Mouse (Mus musculus) lung, embryonic 14.5 days (tissue): ENCODE data around the gene Dnajc19. TPM values are rescaled to one million over a fixed set of nuclear protein-coding genes. Genes with fewer than 3 reads are reported as not detected.

Experiments
- ATAC-seq: fragments of 200-750 bp; cut with Nextera tagmentation; 2 replicates; pipeline ENCODE4 v1.8.0; 2017; ENCODE audit warnings: mild to moderate bottlenecking, moderate TSS enrichment, moderate library complexity; ENCODE audit not compliant: insufficient read depth
- DNase-seq: peaks from one replicate; pipeline ENCODE4 v3.0.0-alpha.2; 2015
- H3K27ac ChIP-seq: fragments of 300-500 bp; sonication (generic); 2 replicates; pipeline ENCODE4 v1.5.1; 2014; ENCODE audit warnings: low read depth, mild to moderate bottlenecking, moderate library complexity
- H3K27me3 ChIP-seq: fragments of 300-500 bp; sonication (generic); 2 replicates; pipeline ENCODE4 v1.6.1; 2014; ENCODE audit warnings: low read length, control low read depth; ENCODE audit not compliant: insufficient read depth
- H3K36me3 ChIP-seq: fragments of 300-500 bp; sonication (generic); 2 replicates; pipeline ENCODE4 v1.6.1; 2014; ENCODE audit warnings: control low read depth; ENCODE audit not compliant: insufficient read depth
- H3K4me1 ChIP-seq: fragments of 300-500 bp; sonication (generic); 2 replicates; pipeline ENCODE4 v1.6.1; 2014; ENCODE audit warnings: antibody characterized with exemption, control low read depth; ENCODE audit not compliant: insufficient read depth
- H3K4me2 ChIP-seq: fragments of 300-500 bp; sonication (generic); 2 replicates; pipeline ENCODE4 v1.6.1; 2014; ENCODE audit warnings: mild to moderate bottlenecking
- H3K4me3 ChIP-seq: fragments of 300-500 bp; sonication (generic); 2 replicates; pipeline ENCODE4 v1.5.1; 2014; ENCODE audit warnings: low read depth, low read length
- H3K9ac ChIP-seq: fragments of 300-500 bp; sonication (generic); 2 replicates; pipeline ENCODE4 v1.6.1; 2014
- H3K9me3 ChIP-seq: fragments of 300-500 bp; sonication (generic); 2 replicates; pipeline ENCODE4 v1.6.1; 2016; ENCODE audit warnings: low read depth, low read length, control low read depth
- CTCF ChIP-seq: IDR thresholded peaks from 2 replicates; pipeline ENCODE4 v1.5.1; 2016; ENCODE audit warnings: antibody characterized with exemption, low read depth
- WGBS: fragments of 180-500 bp; shearing (Covaris S2); extraction: QIAGEN DNeasy Blood & Tissue Kit; methylation state at CpG from one replicate; pipeline ENCODE4 v1.1.7; 2014; 5-methylcytosine and 5-hydroxymethylcytosine counted together
- polyA plus RNA-seq: library from polyadenylated mRNA; unstranded; fragments of >200 nt; fragmentation: Nextera tagmentation; extraction: Ambion mirVana; gene quantifications from 2 replicates; pipeline ENCODE4 v1.2.1, GENCODE M21; 2014

Gene Dnajc19
- polyA plus RNA-seq, 1 experiment from 2014 or later: 141 TPM

DNA sequence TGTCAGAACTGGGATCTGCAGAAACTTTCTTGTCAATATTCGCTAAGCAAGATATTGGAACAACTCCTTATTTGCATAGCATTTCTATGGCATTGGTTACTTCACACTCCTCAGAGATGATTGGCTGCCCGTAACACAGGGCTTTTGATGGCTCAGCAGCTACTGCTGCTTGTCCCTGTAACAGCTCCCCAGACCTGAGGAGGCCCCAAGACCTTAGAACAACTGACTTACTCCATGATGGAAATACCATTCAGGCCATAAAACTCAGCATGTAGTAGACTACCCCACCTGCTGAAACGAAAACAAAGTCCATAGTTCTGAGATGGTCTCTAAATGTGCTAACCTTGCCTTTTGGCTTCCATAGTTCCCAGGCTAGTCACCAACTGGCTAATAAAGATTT, 74.3 kb downstream of the Dnajc19 start:
- H3K4me1 ChIP-seq: no peaks in the 10 kb centered on the region
- H3K9me3 ChIP-seq: no peaks in the 10 kb centered on the region
- H3K9ac ChIP-seq: no peak overlapping the region
- H3K36me3 ChIP-seq: no peaks in the 10 kb centered on the region
- no peak for TF ChIP-seq CTCF
- H3K27me3 ChIP-seq: no peaks in the 10 kb centered on the region
- H3K4me3 ChIP-seq: no peak overlapping the region
- H3K4me2 ChIP-seq: no peak overlapping the region
- ATAC-seq (no peak), DNase-seq (no peak)
- 62% methylated on average over 3 of the region's 3 CpGs for WGBS
- no peak overlapping the region for H3K27ac ChIP-seq

DNA sequence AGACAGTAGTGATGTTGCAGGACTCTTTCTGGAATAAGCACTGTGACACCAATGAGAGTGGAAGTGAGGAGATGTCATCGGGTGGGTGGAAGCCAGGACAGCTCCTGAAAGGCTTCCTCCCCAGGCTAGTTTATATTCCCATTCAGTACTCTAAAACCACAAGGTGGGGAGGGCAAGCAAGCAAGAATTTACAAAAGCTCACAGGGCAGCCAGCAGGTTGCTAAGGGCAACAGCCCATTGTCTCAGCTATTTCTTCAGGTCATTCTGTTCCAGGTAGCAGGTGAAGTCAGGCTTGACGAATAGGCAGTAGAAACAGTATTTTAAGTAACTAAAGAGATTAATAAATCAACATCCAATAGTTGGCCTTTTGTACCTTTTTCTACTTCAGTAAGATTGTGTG, 74.8 kb downstream of the Dnajc19 start:
- Histone ChIP-seq H3K4me2 (no peak overlapping the region), H3K27me3 (no peaks in the 10 kb centered on the region), H3K4me1 (no peaks in the 10 kb centered on the region), H3K27ac (no peak overlapping the region), H3K9ac (no peak overlapping the region), H3K4me3 (no peak overlapping the region), H3K9me3 (no peaks in the 10 kb centered on the region), H3K36me3 (no peaks in the 10 kb centered on the region)
- 57% methylated on average over 2 of the region's 2 CpGs for WGBS
- TF ChIP-seq CTCF: no peak
- DNase-seq: no peak
- ATAC-seq: no peak

Other genes starting within 250 kb of the Dnajc19 start
- gene Ccdc39, start 237.0 kb downstream of the Dnajc19 start, polyA plus RNA-seq: 4.9 and 5.6 TPM in 2 replicates
- 54.3 and 56.6 TPM in 2 replicates for gene Fxr1, start 61.4 kb downstream of the Dnajc19 start, polyA plus RNA-seq